Comparison of ENCODE assay signal across 29 mouse cellular contexts in the genomic region with DNA sequence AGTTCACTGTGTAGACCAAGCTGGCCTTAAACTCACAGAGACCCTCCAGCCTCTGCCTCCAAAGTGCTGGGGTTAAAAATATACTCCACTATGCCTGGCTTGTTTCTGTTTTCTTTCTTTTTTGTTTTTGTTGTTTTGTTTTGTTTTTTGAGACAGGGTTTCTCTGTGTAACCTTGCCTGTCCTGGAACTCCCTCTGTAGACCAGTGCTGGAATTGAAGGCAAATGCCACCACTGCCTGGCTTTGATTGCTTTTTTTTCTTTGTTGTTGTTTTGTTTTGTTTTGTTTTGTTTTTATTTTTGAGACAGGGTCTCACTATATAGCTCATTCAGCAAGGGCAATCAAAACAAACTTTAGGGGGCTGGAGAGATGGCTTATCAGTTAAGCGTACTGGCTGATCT. TPM values are rescaled to one million over a fixed set of nuclear protein-coding genes. Genes with fewer than 3 reads are reported as not detected.
A peak's percentile ranks its signal among the peaks of the same experiment; 100 is the strongest.
DNase-seq lines count a peak whose midpoint lies in the region; ATAC-seq and TF ChIP-seq lines count a peak whose summit lies in the region.
"Had no signal": no experiment of that assay in that cellular context is flagged by ENCODE, and none has a peak within 500 bp of the region (broad histone marks: within the 10 kb centered on the region; RNA-seq: fewer than 3 reads in every experiment).

No protein-coding gene starts in this region.

- H3K27ac ChIP-seq in layer of hippocampus, adult 2 months: peak overlapping the region; percentile 58
- H3K27ac ChIP-seq in spleen, adult 2 months (ENCODE audit: insufficient read depth, low read length): no peak overlapping the region
- no peak overlapping the region for H3K27ac ChIP-seq in stomach, postnatal 0 days (replicated peaks)
- H3K27ac ChIP-seq in kidney, embryonic 16.5 days (ENCODE audit: low read length): no peak overlapping the region
- H3K27ac ChIP-seq: embryonic facial prominence, embryonic 10.5 days; forebrain, embryonic 10.5 days; heart, embryonic 13.5 days; hindbrain, embryonic 12.5 days; neural tube, embryonic 13.5 days had no signal

- peak; percentile 49 for TF ChIP-seq CTCF in layer of hippocampus, adult 2 months (conservative IDR thresholded peaks at IDR 0.05)
- TF ChIP-seq CTCF in spleen, adult 2 months (IDR thresholded peaks at IDR 0.05; ENCODE audit: extremely low read depth, insufficient read depth, insufficient read length, insufficient replicate concordance): peak; percentile 4; the same call in 1 of the 2 replicates
- peak; percentile 40 for TF ChIP-seq CTCF in stomach, postnatal 0 days (IDR thresholded peaks at IDR 0.05; ENCODE audit: low read depth)

- TF ChIP-seq POLR2A in spleen, adult 2 months (IDR thresholded peaks at IDR 0.05; ENCODE audit: low read depth, low read length): no peak

- TF ChIP-seq EP300 in stomach, postnatal 0 days (optimal IDR thresholded peaks at IDR 0.05): no peak

- H3K4me1 ChIP-seq in spleen, adult 2 months (ENCODE audit: control insufficient read depth, insufficient read depth, insufficient read length): peaks cover 13% of the 10 kb centered on the region
- H3K4me1 ChIP-seq in stomach, postnatal 0 days (replicated peaks; ENCODE audit: control insufficient read depth, insufficient read depth): no peaks in the 10 kb centered on the region
- H3K4me1 ChIP-seq in kidney, embryonic 16.5 days (ENCODE audit: insufficient read depth, low read length): peaks cover 13% of the 10 kb centered on the region; the same call in 1 of the 2 replicates
- H3K4me1 ChIP-seq: forebrain, embryonic 10.5 days had no signal

- 100% methylated on average over 1 of the region's 1 CpGs for WGBS in spleen, adult 2 months
- WGBS in stomach, postnatal 0 days: 100% methylated on average over 1 of the region's 1 CpGs
- WGBS in kidney, embryonic 16.5 days: 91% methylated on average over 1 of the region's 1 CpGs

- ATAC-seq in CD4-positive, CD25-positive, alpha-beta regulatory T cell, adult 4 months: no peak
- ATAC-seq in stomach, postnatal 0 days (ENCODE audit: low FRiP score, low TSS enrichment): no peak
- ATAC-seq in kidney, embryonic 16.5 days (ENCODE audit: low FRiP score, low TSS enrichment): no peak

- no peaks in the 10 kb centered on the region for H3K36me3 ChIP-seq in spleen, adult 2 months (ENCODE audit: control insufficient read depth, insufficient read depth, low read length)
- no peaks in the 10 kb centered on the region for H3K36me3 ChIP-seq in stomach, postnatal 0 days (ENCODE audit: control insufficient read depth, insufficient read depth, low read length)
- H3K36me3 ChIP-seq in kidney, embryonic 16.5 days (ENCODE audit: insufficient read depth, low read length): no peaks in the 10 kb centered on the region
- H3K36me3 ChIP-seq: embryonic facial prominence, embryonic 10.5 days; forebrain, embryonic 10.5 days; hindbrain, embryonic 12.5 days; neural tube, embryonic 13.5 days had no signal

- no peak overlapping the region for H3K9ac ChIP-seq in stomach, postnatal 0 days (ENCODE audit: low read length)
- no peak overlapping the region for H3K9ac ChIP-seq in kidney, embryonic 16.5 days (replicated peaks; ENCODE audit: low read length)
- H3K9ac ChIP-seq: heart, embryonic 13.5 days; hindbrain, embryonic 12.5 days; neural tube, embryonic 13.5 days had no signal

- no peak overlapping the region for H3K4me2 ChIP-seq in stomach, postnatal 0 days (replicated peaks; ENCODE audit: low read depth)
- H3K4me2 ChIP-seq in kidney, embryonic 16.5 days (replicated peaks; ENCODE audit: low read depth, low read length): no peak overlapping the region
- H3K4me2 ChIP-seq: heart, embryonic 13.5 days; hindbrain, embryonic 12.5 days; neural tube, embryonic 13.5 days had no signal

- H3K9me3 ChIP-seq in stomach, postnatal 0 days (ENCODE audit: control insufficient read depth, low read length): no peaks in the 10 kb centered on the region
- H3K9me3 ChIP-seq in kidney, embryonic 16.5 days (ENCODE audit: low read length): no peaks in the 10 kb centered on the region
- H3K9me3 ChIP-seq: embryonic facial prominence, embryonic 10.5 days; forebrain, embryonic 10.5 days; heart, embryonic 13.5 days; hindbrain, embryonic 12.5 days; megakaryocyte, embryonic 14.5 days; neural tube, embryonic 13.5 days had no signal

- no peaks in the 10 kb centered on the region for H3K27me3 ChIP-seq in spleen, adult 2 months (ENCODE audit: control insufficient read depth, insufficient read depth, low read length)
- H3K27me3 ChIP-seq in stomach, postnatal 0 days (ENCODE audit: control insufficient read depth, insufficient read depth, low read length): no peaks in the 10 kb centered on the region
- H3K27me3 ChIP-seq in kidney, embryonic 16.5 days (ENCODE audit: insufficient read depth, low read length): no peaks in the 10 kb centered on the region
- H3K27me3 ChIP-seq: heart, embryonic 13.5 days; hindbrain, embryonic 12.5 days; megakaryocyte, embryonic 14.5 days; neural tube, embryonic 13.5 days had no signal

- peak; percentile 49 for DNase-seq in CD4-positive, CD25-positive, alpha-beta regulatory T cell, adult 2 months (ENCODE audit: low read depth, low spot score)
- no peak for DNase-seq in layer of hippocampus, adult 2 months (ENCODE audit: low spot score in 2 of 2)
- DNase-seq in layer of hippocampus, postnatal 14 days (ENCODE audit: low spot score in 2 of 2): no peak
- DNase-seq in spleen, adult 2 months (ENCODE audit: low read depth in 1 of 2, low spot score in 2 of 2): no peak
- DNase-seq in spleen, adult 18-20 months: no peak
- no peak for DNase-seq in stomach, postnatal 0 days (ENCODE audit: low spot score)
- DNase-seq: adrenal gland, postnatal 36 days; cerebellum, adult 11 months; cerebellum, postnatal 10 days; heart, postnatal 14 days; kidney, adult 9 months; kidney, postnatal 25 days; lung, postnatal 36 days; midbrain, embryonic 14.5 days; retina, postnatal 1 day; right cerebral cortex, postnatal 25 days; thymus, postnatal 25 days had no signal

- no peak overlapping the region for H3K4me3 ChIP-seq in layer of hippocampus, adult 2 months
- no peak overlapping the region for H3K4me3 ChIP-seq in spleen, adult 2 months (ENCODE audit: extremely low read depth, insufficient read depth, insufficient read length)
- no peak overlapping the region for H3K4me3 ChIP-seq in stomach, postnatal 0 days (ENCODE audit: low read depth, low read length)
- no peak overlapping the region for H3K4me3 ChIP-seq in kidney, embryonic 16.5 days (ENCODE audit: low read length)
- H3K4me3 ChIP-seq: embryonic facial prominence, embryonic 10.5 days; forebrain, embryonic 10.5 days; heart, embryonic 13.5 days; hindbrain, embryonic 12.5 days; megakaryocyte, embryonic 14.5 days; neural tube, embryonic 13.5 days had no signal

RNA-seq across cellular contexts. Expression of gene Susd6, which starts 11.1 kb away (rescaled TPM):
- polyA plus RNA-seq in CD4-positive, CD25-positive, alpha-beta regulatory T cell, adult 4 months (2017; shearing (Covaris generic)): 10 to 100 TPM; 23.1 to 29.8 TPM
- 10 to 100 TPM; 71.6 to 72.1 TPM for total RNA-seq in layer of hippocampus, adult 2 months (2021)
- 10 to 100 TPM; 54.3 TPM for total RNA-seq in layer of hippocampus, postnatal 14 days (2021)
- polyA plus RNA-seq in spleen, adult 2 months (2012; rRNA removed): 32.0 and 49.8 TPM in 2 replicates
- 12.3 and 12.9 TPM in 2 replicates for polyA plus RNA-seq in stomach, postnatal 0 days (2015; fragmentation: Nextera tagmentation; extraction: Ambion mirVana)
- 17.1 and 19.5 TPM in 2 replicates for polyA plus RNA-seq in kidney, embryonic 16.5 days (2015; fragmentation: Nextera tagmentation; extraction: Ambion mirVana)

RNA-seq across cellular contexts. Expression of gene Ccdc177, which starts 41.0 kb away (rescaled TPM):
- not detected for polyA plus RNA-seq in CD4-positive, CD25-positive, alpha-beta regulatory T cell, adult 4 months (2017; shearing (Covaris generic))
- 10 to 100 TPM; 18.4 to 18.6 TPM for total RNA-seq in layer of hippocampus, adult 2 months (2021)
- total RNA-seq in layer of hippocampus, postnatal 14 days (2021): 10 to 100 TPM; 18.5 to 18.7 TPM
- polyA plus RNA-seq in spleen, adult 2 months (2012; rRNA removed): not detected in 2 replicates
- 0.06 and 0.07 TPM in 2 replicates for polyA plus RNA-seq in stomach, postnatal 0 days (2015; fragmentation: Nextera tagmentation; extraction: Ambion mirVana)
- polyA plus RNA-seq in kidney, embryonic 16.5 days (2015; fragmentation: Nextera tagmentation; extraction: Ambion mirVana): 0.11 and 0.12 TPM in 2 replicates
- total RNA-seq: adrenal gland, adult 18-20 months; adrenal gland, postnatal 36 days; gastrocnemius, adult 8-10 months; granulocyte monocyte progenitor cell, adult 5-6 weeks had no signal
- polyA plus RNA-seq: heart, embryonic 13.5 days; liver, embryonic 16.5 days had no signal
